Mouse (Mus musculus) stomach, embryonic 16.5 days (tissue): ENCODE measurements around the gene Clec2i. TPM values are rescaled to one million over a fixed set of nuclear protein-coding genes. Genes with fewer than 3 reads are reported as not detected.
"Not testable (repeated sequence)": the region's sequence is repeated elsewhere in the genome, so short reads cannot be mapped to it uniquely, and the experiment has no call there.

Source experiments
- ATAC-seq: fragments of 200-750 bp; cut with Nextera tagmentation; 2 replicates; pipeline ENCODE4 v1.8.0; 2017; ENCODE audit warnings: moderate number of reproducible peaks, moderate TSS enrichment; ENCODE audit not compliant: insufficient read depth, low FRiP score
- H3K27ac ChIP-seq: fragments of 300-500 bp; sonication (generic); 2 replicates; pipeline ENCODE4 v1.5.1; 2014; ENCODE audit warnings: low read length
- H3K27me3 ChIP-seq: fragments of 300-500 bp; sonication (generic); 2 replicates; pipeline ENCODE4 v1.6.1; 2014; ENCODE audit warnings: low read length, control low read depth, mixed read lengths; ENCODE audit not compliant: control insufficient read depth, insufficient read depth
- H3K36me3 ChIP-seq: fragments of 300-500 bp; sonication (generic); 2 replicates; pipeline ENCODE4 v1.6.1; 2014; ENCODE audit warnings: low read length; ENCODE audit not compliant: control insufficient read depth, insufficient read depth
- H3K4me1 ChIP-seq: fragments of 300-500 bp; sonication (generic); 2 replicates; pipeline ENCODE4 v1.6.1; 2014; ENCODE audit warnings: low read length, control low read depth, mixed read lengths; ENCODE audit not compliant: control insufficient read depth, insufficient read depth
- H3K4me2 ChIP-seq: fragments of 300-500 bp; sonication (generic); 2 replicates; pipeline ENCODE4 v1.6.1; 2014; ENCODE audit warnings: low read depth, low read length, mixed read lengths
- H3K4me3 ChIP-seq: fragments of 300-500 bp; sonication (generic); replicated peaks from 2 replicates; pipeline ENCODE4 v1.5.1; 2014; ENCODE audit warnings: mild to moderate bottlenecking, low read length
- H3K9ac ChIP-seq: fragments of 300-500 bp; sonication (generic); 2 replicates; pipeline ENCODE4 v1.6.1; 2014; ENCODE audit warnings: low read length
- H3K9me3 ChIP-seq: fragments of 300-500 bp; sonication (generic); replicated peaks from 2 replicates; pipeline ENCODE4 v1.6.1; 2016; ENCODE audit warnings: low read length, control low read depth; ENCODE audit not compliant: control insufficient read depth
- WGBS: fragments of 180-500 bp; shearing (Covaris S2); extraction: QIAGEN DNeasy Blood & Tissue Kit; methylation state at CpG from one replicate; pipeline ENCODE4 v1.1.7; 2014; 5-methylcytosine and 5-hydroxymethylcytosine counted together
- polyA plus RNA-seq: library from polyadenylated mRNA; unstranded; fragments of >200 nt; fragmentation: Nextera tagmentation; extraction: Ambion mirVana; gene quantifications from 2 replicates; pipeline ENCODE4 v1.2.1, GENCODE M21; 2015

The Clec2i gene
- polyA plus RNA-seq, 1 experiment from 2014 or later: 0.25 TPM

DNA sequence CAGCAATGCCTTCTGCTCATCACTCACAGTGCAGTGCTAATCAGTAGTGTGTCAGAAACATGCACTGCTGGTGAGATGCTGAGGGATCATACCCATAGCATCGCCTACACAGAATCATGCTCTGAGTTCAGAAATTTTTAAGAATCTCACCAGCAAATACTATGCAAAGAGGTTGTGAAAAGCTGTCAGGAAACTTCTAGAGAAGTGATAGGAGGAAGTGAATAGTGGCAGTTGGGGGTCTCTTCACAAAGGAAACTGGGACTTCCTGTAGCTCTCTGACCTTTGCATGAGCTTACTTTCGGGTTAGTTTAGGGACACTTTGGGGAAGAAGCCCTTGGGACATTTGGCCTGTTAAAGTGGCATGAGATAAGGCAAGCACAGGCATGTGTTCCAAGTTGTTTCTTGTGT lies 3.6 kb downstream of the Clec2i start, which contains the start of gene BC035044:
BC035044 (minus strand) TSS at position 179 of the 408 bp plus-strand sequence.
- Histone ChIP-seq H3K9me3 (no peaks in the 10 kb centered on the region), H3K4me2 (no peak within 1 kb of the TSS), H3K27me3 (no peaks in the 10 kb centered on the region), H3K4me3 (no peak within 1 kb of the TSS), H3K4me1 (no peaks in the 10 kb centered on the region), H3K27ac (no peak within 1 kb of the TSS; the same call in 1 of the 2 replicates), H3K36me3 (no peaks in the 10 kb centered on the region), H3K9ac (no peak within 1 kb of the TSS)
- 75% methylated on average over 2 of the region's 2 CpGs for WGBS
- ATAC-seq: no peak

GRCm38 (mm10) chr6:128895404-128896001 lies 8.1 kb downstream of the Clec2i start:
- Histone ChIP-seq H3K4me1 (no peaks in the 10 kb centered on the region), H3K27ac (no peak overlapping the region), H3K36me3 (no peaks in the 10 kb centered on the region), H3K4me3 (no peak overlapping the region), H3K9ac (no peak overlapping the region), H3K9me3 (no peaks in the 10 kb centered on the region), H3K4me2 (no peak overlapping the region), H3K27me3 (no peaks in the 10 kb centered on the region)
- no peak for ATAC-seq
- WGBS: 57% methylated on average over 3 of the region's 3 CpGs

GRCm38 (mm10) chr6:128900044-128900443 lies 12.7 kb downstream of the Clec2i start:
- H3K27me3 ChIP-seq: no peaks in the 10 kb centered on the region
- H3K9me3 ChIP-seq: no peaks in the 10 kb centered on the region
- no peaks in the 10 kb centered on the region for H3K4me1 ChIP-seq
- no peak overlapping the region for H3K4me2 ChIP-seq
- no peak overlapping the region for H3K27ac ChIP-seq
- H3K36me3 ChIP-seq: no peaks in the 10 kb centered on the region
- H3K9ac ChIP-seq: no peak overlapping the region
- no peak for ATAC-seq
- WGBS: 76% methylated on average over 2 of the region's 2 CpGs
- H3K4me3 ChIP-seq: no peak overlapping the region

DNA sequence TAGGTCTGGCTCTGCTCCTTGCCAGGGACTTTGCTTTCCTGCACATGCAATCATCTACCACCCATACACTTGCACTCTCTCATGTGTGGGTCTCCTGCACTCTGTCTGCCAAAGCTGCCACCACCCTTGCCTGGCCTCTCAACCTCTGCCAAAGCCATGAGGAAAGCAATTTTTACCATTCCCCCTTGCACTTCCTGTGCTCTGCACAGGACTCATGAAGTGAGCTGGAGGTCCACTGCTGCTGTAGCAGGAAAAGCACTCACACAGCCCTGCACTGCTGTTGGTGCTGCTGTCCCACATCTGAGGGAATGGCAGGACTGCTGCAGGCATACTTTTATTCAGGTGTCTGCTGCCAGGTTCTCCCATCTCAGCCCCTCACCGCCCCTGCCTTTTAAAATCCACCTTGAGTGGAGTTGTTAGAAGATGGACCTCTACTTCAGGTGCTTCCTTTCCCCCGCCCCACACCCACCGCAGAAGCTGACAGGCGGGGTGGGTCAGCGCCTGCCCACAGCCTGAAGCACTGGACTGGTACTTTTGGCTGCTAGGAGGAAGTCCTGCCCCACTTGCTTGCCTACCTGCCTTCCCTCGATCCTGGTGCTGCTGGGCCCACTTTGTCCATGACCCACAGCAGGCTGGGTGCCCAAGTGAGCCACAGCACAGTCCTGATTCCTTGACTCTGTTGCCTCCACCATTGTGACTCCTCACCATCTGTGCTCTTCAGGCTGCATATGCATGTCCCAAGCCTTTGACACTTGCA lies 13.6 kb downstream of the Clec2i start:
- H3K4me2 ChIP-seq, H3K9ac ChIP-seq, H3K36me3 ChIP-seq, H3K27ac ChIP-seq, H3K27me3 ChIP-seq, H3K4me3 ChIP-seq, ATAC-seq, H3K9me3 ChIP-seq, H3K4me1 ChIP-seq: not testable (repeated sequence)
- 86% methylated on average over 6 of the region's 6 CpGs for WGBS

DNA sequence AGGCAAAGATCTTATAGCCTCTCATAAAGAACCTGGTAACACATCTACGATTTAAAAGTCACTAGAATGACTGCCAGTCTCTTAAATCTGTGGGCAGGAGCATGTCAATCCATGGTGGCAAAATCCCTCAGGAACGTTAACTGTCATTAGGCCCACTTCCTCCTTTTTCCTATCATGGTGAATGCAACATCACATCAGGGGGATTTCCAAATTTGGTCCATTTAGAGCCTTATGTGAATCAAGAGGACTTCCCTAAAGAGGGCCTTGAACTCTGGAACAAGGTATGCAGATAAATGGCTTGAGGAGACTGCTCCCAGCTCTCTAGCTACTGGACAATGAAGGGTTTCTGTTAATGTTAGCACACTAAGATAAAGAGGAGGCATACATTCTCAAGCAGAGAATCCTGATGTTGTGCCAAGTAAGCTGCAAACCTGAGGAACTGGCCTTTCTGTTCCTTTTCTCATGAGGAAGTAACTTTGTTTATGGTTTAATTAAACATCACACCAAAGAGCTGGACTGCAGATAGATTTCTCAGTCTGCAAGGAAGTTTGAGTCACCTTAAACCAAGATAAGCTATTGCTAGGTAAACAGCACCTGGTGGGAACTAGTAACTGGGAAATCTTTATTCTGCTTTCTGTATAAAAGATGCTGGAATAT lies 26.3 kb downstream of the Clec2i start:
- H3K36me3 ChIP-seq: no peaks in the 10 kb centered on the region
- peak; percentile 75; the same call in 1 of the 2 replicates for ATAC-seq
- peak overlapping the region; percentile 56 for H3K27ac ChIP-seq
- no peaks in the 10 kb centered on the region for H3K9me3 ChIP-seq
- no peaks in the 10 kb centered on the region for H3K27me3 ChIP-seq
- 79% methylated on average over 2 of the region's 2 CpGs for WGBS
- 0 out of 2 replicates have a peak, but pooled peaks cover 2% of the 10 kb centered on the region for H3K4me1 ChIP-seq
- no peak overlapping the region for H3K4me2 ChIP-seq
- H3K9ac ChIP-seq: no peak overlapping the region
- H3K4me3 ChIP-seq: no peak overlapping the region

GRCm38 (mm10) chr6:128917322-128917721 lies 29.9 kb downstream of the Clec2i start:
- Histone ChIP-seq H3K27ac (no peak overlapping the region), H3K9ac (no peak overlapping the region)
- ATAC-seq: no peak

GRCm38 (mm10) chr6:128933050-128933449 lies 45.7 kb downstream of the Clec2i start:
- H3K27ac ChIP-seq: no peak overlapping the region
- ATAC-seq: no peak
- H3K27me3 ChIP-seq: no peaks in the 10 kb centered on the region
- no peaks in the 10 kb centered on the region for H3K9me3 ChIP-seq
- no peaks in the 10 kb centered on the region for H3K36me3 ChIP-seq
- H3K4me2 ChIP-seq: no peak overlapping the region
- 29% methylated on average over 2 of the region's 2 CpGs for WGBS
- no peak overlapping the region for H3K9ac ChIP-seq
- no peaks in the 10 kb centered on the region for H3K4me1 ChIP-seq
- no peak overlapping the region for H3K4me3 ChIP-seq

More at GRCm38 (mm10) chr6:128917322-128917721, 29.9 kb downstream of the Clec2i start:
- Histone ChIP-seq H3K9me3 (no peaks in the 10 kb centered on the region), H3K4me2 (no peak overlapping the region), H3K27me3 (no peaks in the 10 kb centered on the region), H3K4me1 (0 out of 2 replicates have a peak, but pooled peaks cover 2% of the 10 kb centered on the region), H3K4me3 (no peak overlapping the region), H3K36me3 (no peaks in the 10 kb centered on the region)
- WGBS: 75% methylated on average over 2 of the region's 2 CpGs

DNA sequence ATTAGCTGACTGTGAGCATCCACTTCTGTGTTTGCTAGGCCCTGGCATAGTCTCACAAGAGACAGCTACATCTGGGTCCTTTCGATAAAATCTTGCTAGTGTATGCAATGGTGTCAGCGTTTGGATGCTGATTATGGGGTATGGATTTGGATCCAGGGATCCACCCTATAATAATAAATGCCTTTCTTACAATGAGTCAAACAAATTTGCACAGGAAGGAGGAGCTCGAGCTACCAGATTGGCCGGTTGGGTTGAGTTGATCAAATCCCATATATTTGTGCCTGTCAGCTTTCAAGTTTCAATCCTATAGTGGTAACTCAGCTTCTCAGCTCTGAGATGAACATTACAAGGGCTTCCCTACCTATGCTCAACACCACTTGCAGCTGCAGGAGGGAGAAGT lies 46.7 kb downstream of the Clec2i start, which contains the start of gene Clec2g:
Clec2g (plus strand) TSS at position 301 of the 400 bp plus-strand sequence.
- not testable (repeated sequence) for ATAC-seq, H3K27me3 ChIP-seq, H3K9me3 ChIP-seq, H3K9ac ChIP-seq, H3K36me3 ChIP-seq, H3K4me2 ChIP-seq, H3K4me3 ChIP-seq, H3K4me1 ChIP-seq
- H3K27ac ChIP-seq: peak within 1 kb of the TSS; percentile 64; the same call in 1 of the 2 replicates
- 82% methylated on average over 4 of the region's 4 CpGs for WGBS
